Mouse (Mus musculus): Measurements from ENCODE around the gene Myh13. TPM values are rescaled to one million over a fixed set of nuclear protein-coding genes. Genes with fewer than 3 reads are reported as not detected.

Myh13 gene
- total and polyA plus RNA-seq, 2 experiments from 2014 or later = 0.11 to 0.23 TPM

GRCm38 (mm10) chr11:67345186-67345855, 23.9 kb downstream of the Myh13 start:
- whole genome bisulfite sequencing = 75% methylated on average over 2 of the region's 2 CpGs
- H3K4me2 ChIP-seq (ENCODE audit: low read depth, low read length, poor library complexity, severe bottlenecking) = no peak overlapping the region
- ATAC-seq (ENCODE audit: low FRiP score) (no peak), DNase-seq (ENCODE audit: low spot score) (peak; percentile 56)
- H3K9ac ChIP-seq (replicated peaks; ENCODE audit: low read length, poor library complexity, severe bottlenecking) = no peak overlapping the region
- H3K9me3 ChIP-seq (ENCODE audit: low read length) = no peaks in the 10 kb centered on the region
- no peak overlapping the region for H3K4me3 ChIP-seq (ENCODE audit: low read depth, low read length)
- H3K4me1 ChIP-seq (ENCODE audit: insufficient read depth, low read length) = no peaks in the 10 kb centered on the region
- no peaks in the 10 kb centered on the region for H3K36me3 ChIP-seq (ENCODE audit: insufficient read depth, low read length)
- H3K27ac ChIP-seq (ENCODE audit: low read depth, low read length) = no peak overlapping the region
- H3K27me3 ChIP-seq (ENCODE audit: insufficient read depth, low read length) = peaks cover 3% of the 10 kb centered on the region; the same call in 1 of the 2 replicates
- no peak for TF ChIP-seq CTCF (IDR thresholded peaks at IDR 0.05)

GRCm38 (mm10) chr11:67345856-67346236, 24.4 kb downstream of the Myh13 start:
- no peak for TF ChIP-seq CTCF (IDR thresholded peaks at IDR 0.05)
- Histone ChIP-seq H3K27ac (ENCODE audit: low read depth, low read length) (no peak overlapping the region), H3K27me3 (ENCODE audit: insufficient read depth, low read length) (peaks cover 3% of the 10 kb centered on the region; the same call in 1 of the 2 replicates), H3K4me1 (ENCODE audit: insufficient read depth, low read length) (no peaks in the 10 kb centered on the region), H3K36me3 (ENCODE audit: insufficient read depth, low read length) (no peaks in the 10 kb centered on the region), H3K4me2 (ENCODE audit: low read depth, low read length, poor library complexity, severe bottlenecking) (no peak overlapping the region), H3K9me3 (ENCODE audit: low read length) (no peaks in the 10 kb centered on the region), H3K4me3 (ENCODE audit: low read depth, low read length) (no peak overlapping the region), H3K9ac (replicated peaks; ENCODE audit: low read length, poor library complexity, severe bottlenecking) (no peak overlapping the region)
- DNase-seq (ENCODE audit: low spot score) = no peak
- ATAC-seq (ENCODE audit: low FRiP score) = no peak

GRCm38 (mm10) chr11:67350153-67350768, 28.8 kb downstream of the Myh13 start:
- H3K36me3 ChIP-seq (ENCODE audit: insufficient read depth, low read length) = no peaks in the 10 kb centered on the region
- DNase-seq (ENCODE audit: low spot score) = peak; percentile 86
- no peak overlapping the region for H3K27ac ChIP-seq (ENCODE audit: low read depth, low read length)
- ATAC-seq (ENCODE audit: low FRiP score) = no peak
- H3K9ac ChIP-seq (replicated peaks; ENCODE audit: low read length, poor library complexity, severe bottlenecking) = no peak overlapping the region
- 60% methylated on average over 14 of the region's 14 CpGs for WGBS
- H3K4me2 ChIP-seq (ENCODE audit: low read depth, low read length, poor library complexity, severe bottlenecking) = no peak overlapping the region
- H3K4me3 ChIP-seq (ENCODE audit: low read depth, low read length) = no peak overlapping the region
- peak; percentile 91 for TF ChIP-seq CTCF (IDR thresholded peaks at IDR 0.05)
- peaks cover 3% of the 10 kb centered on the region; the same call in 1 of the 2 replicates for H3K27me3 ChIP-seq (ENCODE audit: insufficient read depth, low read length)
- no peaks in the 10 kb centered on the region for H3K9me3 ChIP-seq (ENCODE audit: low read length)
- no peaks in the 10 kb centered on the region for H3K4me1 ChIP-seq (ENCODE audit: insufficient read depth, low read length)

GRCm38 (mm10) chr11:67353011-67353410, 31.6 kb downstream of the Myh13 start:
- TF ChIP-seq CTCF (IDR thresholded peaks at IDR 0.05) = peak; percentile 48
- no peaks in the 10 kb centered on the region for H3K9me3 ChIP-seq (ENCODE audit: low read length)
- no peak overlapping the region for H3K4me2 ChIP-seq (ENCODE audit: low read depth, low read length, poor library complexity, severe bottlenecking)
- H3K27ac ChIP-seq (ENCODE audit: low read depth, low read length) = no peak overlapping the region
- DNase-seq (ENCODE audit: low spot score) = no peak
- no peaks in the 10 kb centered on the region for H3K4me1 ChIP-seq (ENCODE audit: insufficient read depth, low read length)
- no peaks in the 10 kb centered on the region for H3K36me3 ChIP-seq (ENCODE audit: insufficient read depth, low read length)
- no peak for ATAC-seq (ENCODE audit: low FRiP score)
- no peak overlapping the region for H3K4me3 ChIP-seq (ENCODE audit: low read depth, low read length)
- WGBS = 59% methylated on average over 4 of the region's 4 CpGs
- no peak overlapping the region for H3K9ac ChIP-seq (replicated peaks; ENCODE audit: low read length, poor library complexity, severe bottlenecking)
- peaks cover 3% of the 10 kb centered on the region; the same call in 1 of the 2 replicates for H3K27me3 ChIP-seq (ENCODE audit: insufficient read depth, low read length)

DNA sequence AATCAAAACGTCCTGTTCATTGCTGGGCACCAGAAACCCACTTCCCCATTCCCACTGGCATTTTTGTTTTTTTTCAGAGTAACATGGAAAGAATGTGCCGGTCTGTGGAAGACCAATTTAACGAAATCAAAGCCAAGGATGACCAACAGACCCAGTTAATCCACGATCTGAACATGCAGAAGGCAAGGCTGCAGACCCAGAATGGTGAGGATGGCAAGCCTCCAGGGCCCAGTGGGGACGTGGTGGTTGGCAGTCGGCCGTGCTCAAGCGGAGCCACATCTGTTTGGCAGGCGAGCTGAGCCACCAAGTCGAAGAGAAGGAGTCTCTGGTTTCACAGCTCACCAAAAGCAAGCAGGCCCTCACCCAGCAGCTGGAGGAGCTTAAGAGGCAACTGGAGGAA, 36.6 kb downstream of the Myh13 start:
- H3K27ac ChIP-seq (ENCODE audit: low read depth, low read length) = no peak overlapping the region
- 76% methylated on average over 10 of the region's 10 CpGs for WGBS
- H3K9me3 ChIP-seq (ENCODE audit: low read length) = no peaks in the 10 kb centered on the region
- H3K4me2 ChIP-seq (ENCODE audit: low read depth, low read length, poor library complexity, severe bottlenecking) = no peak overlapping the region
- no peaks in the 10 kb centered on the region for H3K36me3 ChIP-seq (ENCODE audit: insufficient read depth, low read length)
- H3K9ac ChIP-seq (replicated peaks; ENCODE audit: low read length, poor library complexity, severe bottlenecking) = no peak overlapping the region
- no peak for TF ChIP-seq CTCF (IDR thresholded peaks at IDR 0.05)
- DNase-seq (ENCODE audit: low spot score) = peak; percentile 15
- H3K27me3 ChIP-seq (ENCODE audit: insufficient read depth, low read length) = no peaks in the 10 kb centered on the region
- H3K4me1 ChIP-seq (ENCODE audit: insufficient read depth, low read length) = no peaks in the 10 kb centered on the region
- no peak for ATAC-seq (ENCODE audit: low FRiP score)
- no peak overlapping the region for H3K4me3 ChIP-seq (ENCODE audit: low read depth, low read length)

GRCm38 (mm10) chr11:67362236-67362635, 40.8 kb downstream of the Myh13 start:
- Histone ChIP-seq H3K4me1 (ENCODE audit: insufficient read depth, low read length) (no peaks in the 10 kb centered on the region), H3K4me3 (ENCODE audit: low read depth, low read length) (no peak overlapping the region), H3K36me3 (ENCODE audit: insufficient read depth, low read length) (no peaks in the 10 kb centered on the region), H3K27me3 (ENCODE audit: insufficient read depth, low read length) (no peaks in the 10 kb centered on the region), H3K4me2 (ENCODE audit: low read depth, low read length, poor library complexity, severe bottlenecking) (no peak overlapping the region), H3K27ac (ENCODE audit: low read depth, low read length) (no peak overlapping the region), H3K9ac (replicated peaks; ENCODE audit: low read length, poor library complexity, severe bottlenecking) (no peak overlapping the region), H3K9me3 (ENCODE audit: low read length) (no peaks in the 10 kb centered on the region)
- WGBS = 82% methylated on average over 3 of the region's 3 CpGs
- ATAC-seq (ENCODE audit: low FRiP score) (no peak), DNase-seq (ENCODE audit: low spot score) (peak; percentile 19)
- TF ChIP-seq CTCF (IDR thresholded peaks at IDR 0.05) = no peak
